Mouse (Mus musculus) kidney, embryonic 16.5 days (tissue): ENCODE measurements around the gene Tmem135. TPM values are rescaled to one million over a fixed set of nuclear protein-coding genes. Genes with fewer than 3 reads are reported as not detected.

ENCODE experiments used
- ATAC-seq: fragments of 200-750 bp; cut with Nextera tagmentation; 2 replicates; pipeline ENCODE4 v1.8.0; 2017; ENCODE audit warnings: moderate TSS enrichment; ENCODE audit not compliant: low FRiP score, low TSS enrichment
- H3K27ac ChIP-seq: fragments of 300-500 bp; sonication (generic); 2 replicates; pipeline ENCODE4 v1.5.1; 2014; ENCODE audit warnings: low read length
- H3K27me3 ChIP-seq: fragments of 300-500 bp; sonication (generic); 2 replicates; pipeline ENCODE4 v1.6.1; 2014; ENCODE audit warnings: low read length, control low read depth, mixed read lengths; ENCODE audit not compliant: insufficient read depth
- H3K36me3 ChIP-seq: fragments of 300-500 bp; sonication (generic); 2 replicates; pipeline ENCODE4 v1.6.1; 2014; ENCODE audit warnings: low read length, control low read depth, mixed read lengths; ENCODE audit not compliant: insufficient read depth
- H3K4me1 ChIP-seq: fragments of 300-500 bp; sonication (generic); 2 replicates; pipeline ENCODE4 v1.6.1; 2014; ENCODE audit warnings: low read length, control low read depth, mixed read lengths; ENCODE audit not compliant: insufficient read depth
- H3K4me2 ChIP-seq: fragments of 300-500 bp; sonication (generic); replicated peaks from 2 replicates; pipeline ENCODE4 v1.6.1; 2014; ENCODE audit warnings: low read depth, low read length
- H3K4me3 ChIP-seq: fragments of 300-500 bp; sonication (generic); 2 replicates; pipeline ENCODE4 v1.5.1; 2014; ENCODE audit warnings: mild to moderate bottlenecking, low read length
- H3K9ac ChIP-seq: fragments of 300-500 bp; sonication (generic); replicated peaks from 2 replicates; pipeline ENCODE4 v1.6.1; 2014; ENCODE audit warnings: low read length
- H3K9me3 ChIP-seq: fragments of 300-500 bp; sonication (generic); 2 replicates; pipeline ENCODE4 v1.6.1; 2016; ENCODE audit warnings: low read length, control low read depth
- WGBS: fragments of 180-500 bp; shearing (Covaris S2); extraction: QIAGEN DNeasy Blood & Tissue Kit; methylation state at CpG from one replicate; pipeline ENCODE4 v1.1.7; 2014; 5-methylcytosine and 5-hydroxymethylcytosine counted together
- polyA plus RNA-seq: library from polyadenylated mRNA; unstranded; fragments of >200 nt; fragmentation: Nextera tagmentation; extraction: Ambion mirVana; gene quantifications from 2 replicates; pipeline ENCODE4 v1.2.1, GENCODE M21; 2015

Tmem135 gene
- polyA plus RNA-seq, 1 experiment from 2014 or later: 37.6 TPM

DNA sequence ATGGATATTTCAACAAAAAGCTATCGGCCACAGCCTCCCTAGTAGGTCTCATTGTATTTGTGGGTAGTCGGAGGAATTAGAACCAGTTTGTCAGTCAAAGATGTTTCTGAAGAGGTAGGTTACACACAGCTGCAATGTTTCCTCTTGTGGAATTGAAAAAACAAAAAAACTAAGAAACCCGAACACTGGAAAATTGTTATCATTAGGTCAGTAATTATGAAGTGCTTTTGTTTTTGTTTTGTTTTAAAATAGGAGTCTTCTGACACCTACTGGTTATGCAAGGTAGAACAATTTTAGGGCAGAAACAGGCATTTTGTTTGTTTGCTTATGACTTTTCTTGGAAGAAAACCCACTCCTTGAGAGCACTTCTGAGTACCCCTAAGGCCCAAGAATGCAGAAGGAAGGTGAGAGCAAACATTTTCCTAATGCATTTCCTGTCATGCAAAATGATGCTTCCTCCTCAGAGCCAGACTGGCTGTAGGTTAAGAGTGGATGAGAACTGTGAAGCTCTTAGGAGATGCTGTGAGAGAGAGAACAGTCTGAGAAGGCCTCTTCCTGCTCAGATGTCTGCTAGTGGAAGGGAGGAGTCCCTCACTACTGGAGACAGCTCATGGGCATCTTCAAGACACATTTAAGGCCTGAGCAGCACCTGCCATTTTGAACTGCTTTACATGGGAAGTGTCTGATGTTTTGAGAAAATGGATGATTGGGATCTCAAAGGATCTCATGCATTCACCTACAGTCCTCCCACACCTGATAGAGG is 15.1 kb upstream of the Tmem135 start:
- H3K27ac ChIP-seq: peak overlapping the region; percentile 12
- peaks cover 50% of the 10 kb centered on the region for H3K4me1 ChIP-seq
- ATAC-seq: no peak
- no peak overlapping the region; the same call in 1 of the 2 replicates for H3K4me3 ChIP-seq
- no peak overlapping the region for H3K9ac ChIP-seq
- no peaks in the 10 kb centered on the region for H3K36me3 ChIP-seq
- WGBS: 44% methylated on average over 3 of the region's 3 CpGs
- H3K9me3 ChIP-seq: no peaks in the 10 kb centered on the region
- 0 out of 2 replicates have a peak overlapping the region, but pooled peaks have one; percentile 28 for H3K4me2 ChIP-seq
- no peaks in the 10 kb centered on the region for H3K27me3 ChIP-seq

DNA sequence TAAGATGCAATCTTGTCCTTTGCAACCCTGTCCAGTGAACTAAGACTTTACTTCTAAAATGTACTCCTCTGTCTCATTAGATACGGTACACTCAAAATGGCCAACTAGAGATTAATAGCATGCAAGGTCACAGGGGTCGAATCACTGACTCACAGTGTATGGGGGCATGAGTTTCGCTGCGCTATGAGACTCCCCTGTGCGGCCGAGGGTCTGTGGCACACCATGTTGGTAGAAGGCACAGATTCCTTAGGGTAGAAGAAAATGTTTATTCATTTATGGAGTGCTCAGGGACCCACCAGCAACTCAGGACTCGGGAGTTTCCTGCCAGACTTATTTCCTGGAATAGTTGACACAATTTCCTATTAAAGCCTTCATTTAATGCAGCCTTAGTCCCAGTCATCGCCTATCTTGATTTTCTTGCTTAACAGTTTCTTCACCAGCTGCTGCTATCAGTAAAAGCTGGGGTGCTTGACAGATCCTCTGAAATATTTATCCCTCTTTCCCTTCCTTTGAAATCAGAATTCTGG is 14.2 kb upstream of the Tmem135 start:
- no peaks in the 10 kb centered on the region for H3K27me3 ChIP-seq
- 20% methylated on average over 8 of the region's 8 CpGs for WGBS
- no peak overlapping the region for H3K4me2 ChIP-seq
- peak overlapping the region; percentile 68 for H3K27ac ChIP-seq
- no peaks in the 10 kb centered on the region for H3K9me3 ChIP-seq
- ATAC-seq: peak; percentile 37
- peak overlapping the region; percentile 35; the same call in 1 of the 2 replicates for H3K9ac ChIP-seq
- H3K4me1 ChIP-seq: peaks cover 48% of the 10 kb centered on the region
- no peak overlapping the region for H3K4me3 ChIP-seq
- H3K36me3 ChIP-seq: 0 out of 2 replicates have a peak, but pooled peaks cover 3% of the 10 kb centered on the region

DNA sequence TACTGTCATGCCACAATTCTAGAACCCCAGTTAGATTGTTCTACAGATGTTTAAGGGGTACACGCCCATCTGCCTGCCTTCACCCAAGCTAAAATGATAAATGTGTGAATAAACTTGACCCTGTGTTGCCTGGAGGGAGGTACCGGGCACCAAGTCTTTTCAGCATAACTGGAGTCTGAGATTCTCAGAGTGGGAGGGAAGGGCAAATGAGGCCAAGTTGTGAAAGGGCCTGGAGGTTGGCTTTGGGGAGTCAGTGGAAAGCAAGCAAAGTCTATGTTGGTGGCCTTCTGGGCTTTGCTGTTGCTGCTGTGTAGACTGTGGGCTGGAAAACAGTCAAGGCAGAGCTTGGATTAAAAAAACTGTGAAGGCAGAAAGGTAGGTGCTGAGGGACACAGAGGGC is 13.7 kb upstream of the Tmem135 start:
- Histone ChIP-seq H3K9ac (peak overlapping the region; percentile 35; the same call in 1 of the 2 replicates), H3K9me3 (no peaks in the 10 kb centered on the region), H3K4me2 (no peak overlapping the region), H3K36me3 (peaks cover 7% of the 10 kb centered on the region; the same call in 1 of the 2 replicates), H3K27ac (peak overlapping the region; percentile 68), H3K27me3 (no peaks in the 10 kb centered on the region), H3K4me1 (peaks cover 44% of the 10 kb centered on the region), H3K4me3 (no peak overlapping the region)
- 41% methylated on average over 2 of the region's 2 CpGs for WGBS
- ATAC-seq: peak; percentile 7; the same call in 1 of the 2 replicates

- H3K9ac ChIP-seq: no peak overlapping the region
- peak; percentile 47 for ATAC-seq
- peak overlapping the region; percentile 73 for H3K27ac ChIP-seq
- 65% methylated on average over 4 of the region's 4 CpGs for WGBS
- no peaks in the 10 kb centered on the region for H3K9me3 ChIP-seq
- H3K27me3 ChIP-seq: no peaks in the 10 kb centered on the region
- H3K36me3 ChIP-seq: peaks cover 12% of the 10 kb centered on the region
- H3K4me2 ChIP-seq: no peak overlapping the region
- peaks cover 56% of the 10 kb centered on the region for H3K4me1 ChIP-seq
- no peak overlapping the region for H3K4me3 ChIP-seq
Observed at GRCm38 (mm10) chr7:89416027-89416426, 12.0 kb upstream of the Tmem135 start.

DNA sequence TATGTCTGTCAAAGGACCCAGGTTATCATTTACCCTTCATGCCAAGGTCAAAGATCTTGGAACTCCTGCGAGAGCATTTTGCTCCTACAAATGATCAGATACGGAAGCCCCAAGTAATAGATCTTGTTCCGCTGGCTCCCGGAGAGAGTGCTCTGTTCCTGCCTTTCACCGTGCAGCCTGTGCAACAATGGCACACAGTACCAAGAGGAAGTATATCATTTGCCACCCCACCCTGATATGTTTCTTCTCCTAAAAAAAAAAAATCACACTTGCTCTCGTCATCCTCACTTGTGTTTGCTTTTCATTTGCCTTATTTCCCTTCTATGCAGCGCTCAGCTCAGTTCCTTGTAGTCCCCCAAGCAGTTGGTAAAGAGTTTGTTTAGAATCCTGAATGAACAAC is 8.1 kb upstream of the Tmem135 start:
- ATAC-seq: no peak
- H3K9ac ChIP-seq: no peak overlapping the region
- peak overlapping the region; percentile 31; the same call in 1 of the 2 replicates for H3K27ac ChIP-seq
- H3K4me2 ChIP-seq: no peak overlapping the region
- H3K36me3 ChIP-seq: peaks cover 25% of the 10 kb centered on the region
- no peaks in the 10 kb centered on the region for H3K27me3 ChIP-seq
- H3K4me1 ChIP-seq: peaks cover 77% of the 10 kb centered on the region
- WGBS: 69% methylated on average over 7 of the region's 7 CpGs
- no peak overlapping the region for H3K4me3 ChIP-seq
- H3K9me3 ChIP-seq: no peaks in the 10 kb centered on the region

GRCm38 (mm10) chr7:89411346-89411745 is 7.3 kb upstream of the Tmem135 start:
- no peaks in the 10 kb centered on the region for H3K27me3 ChIP-seq
- 53% methylated on average over 3 of the region's 3 CpGs for WGBS
- peaks cover 76% of the 10 kb centered on the region for H3K4me1 ChIP-seq
- 0 out of 2 replicates have a peak, but pooled peaks have one; percentile 17 for ATAC-seq
- H3K4me3 ChIP-seq: no peak overlapping the region
- H3K4me2 ChIP-seq: no peak overlapping the region
- H3K9me3 ChIP-seq: no peaks in the 10 kb centered on the region
- H3K36me3 ChIP-seq: peaks cover 27% of the 10 kb centered on the region
- no peak overlapping the region for H3K9ac ChIP-seq
- H3K27ac ChIP-seq: peak overlapping the region; percentile 76

DNA sequence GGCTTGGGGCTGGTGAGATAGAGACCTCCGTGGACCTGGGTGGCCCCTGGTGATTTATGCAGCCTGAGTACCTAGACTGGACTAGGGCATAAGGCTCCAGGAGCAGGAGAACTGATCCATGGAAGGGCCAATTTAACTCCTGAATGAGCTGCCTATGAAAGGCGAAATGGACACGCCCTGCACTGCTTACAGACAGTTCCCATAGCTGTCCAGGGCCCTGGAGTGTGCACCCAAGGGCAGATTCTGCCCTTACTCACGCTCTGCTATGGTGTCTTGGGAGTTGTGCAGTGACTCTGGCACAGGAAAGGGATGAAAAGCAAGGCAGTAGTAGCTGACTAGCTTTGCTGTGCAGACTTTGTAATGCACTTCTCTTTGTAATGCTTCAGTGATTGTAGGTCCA is 6.3 kb upstream of the Tmem135 start:
- no peaks in the 10 kb centered on the region for H3K27me3 ChIP-seq
- H3K27ac ChIP-seq: peak overlapping the region; percentile 76
- no peaks in the 10 kb centered on the region for H3K9me3 ChIP-seq
- ATAC-seq: peak; percentile 89
- peaks cover 75% of the 10 kb centered on the region for H3K4me1 ChIP-seq
- H3K9ac ChIP-seq: no peak overlapping the region
- H3K4me3 ChIP-seq: 0 out of 2 replicates have a peak overlapping the region, but pooled peaks have one; percentile 2
- peaks cover 27% of the 10 kb centered on the region for H3K36me3 ChIP-seq
- H3K4me2 ChIP-seq: peak overlapping the region; percentile 76
- 23% methylated on average over 4 of the region's 4 CpGs for WGBS

DNA sequence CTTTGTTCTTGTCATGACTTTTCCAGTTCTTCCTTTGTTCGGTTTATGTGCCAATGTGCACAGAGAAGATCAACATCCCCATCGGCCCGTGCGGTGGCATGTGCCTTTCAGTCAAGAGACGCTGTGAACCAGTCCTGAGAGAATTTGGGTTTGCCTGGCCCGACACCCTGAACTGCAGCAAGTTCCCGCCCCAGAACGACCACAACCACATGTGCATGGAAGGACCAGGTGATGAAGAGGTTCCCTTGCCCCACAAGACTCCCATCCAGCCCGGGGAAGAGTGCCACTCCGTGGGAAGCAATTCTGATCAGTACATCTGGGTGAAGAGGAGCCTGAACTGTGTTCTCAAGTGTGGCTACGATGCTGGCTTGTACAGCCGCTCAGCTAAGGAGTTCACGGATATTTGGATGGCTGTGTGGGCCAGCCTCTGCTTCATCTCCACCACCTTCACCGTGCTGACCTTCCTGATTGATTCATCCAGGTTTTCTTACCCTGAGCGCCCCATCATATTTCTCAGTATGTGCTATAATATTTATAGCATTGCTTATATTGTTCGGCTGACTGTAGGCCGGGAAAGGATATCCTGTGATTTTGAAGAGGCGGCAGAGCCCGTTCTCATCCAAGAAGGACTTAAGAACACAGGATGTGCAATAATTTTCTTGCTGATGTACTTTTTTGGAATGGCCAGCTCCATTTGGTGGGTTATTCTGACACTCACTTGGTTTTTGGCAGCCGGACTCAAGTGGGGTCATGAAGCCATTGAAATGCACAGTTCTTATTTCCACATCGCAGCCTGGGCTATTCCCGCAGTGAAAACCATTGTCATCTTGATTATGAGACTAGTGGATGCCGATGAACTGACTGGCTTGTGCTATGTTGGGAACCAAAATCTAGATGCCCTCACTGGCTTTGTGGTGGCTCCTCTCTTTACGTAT is 3.3 kb upstream of the Tmem135 start:
- H3K27ac ChIP-seq: peak overlapping the region; percentile 79
- peak overlapping the region; percentile 76 for H3K4me2 ChIP-seq
- peaks cover 65% of the 10 kb centered on the region for H3K4me1 ChIP-seq
- peaks cover 16% of the 10 kb centered on the region for H3K36me3 ChIP-seq
- no peaks in the 10 kb centered on the region for H3K27me3 ChIP-seq
- H3K9ac ChIP-seq: peak overlapping the region; percentile 64
- no peak for ATAC-seq
- WGBS: 54% methylated on average over 24 of the region's 24 CpGs
- H3K4me3 ChIP-seq: peak overlapping the region; percentile 44
- no peaks in the 10 kb centered on the region for H3K9me3 ChIP-seq

GRCm38 (mm10) chr7:89406011-89406410 is 2.0 kb upstream of the Tmem135 start:
- peak overlapping the region; percentile 72 for H3K9ac ChIP-seq
- peak overlapping the region; percentile 99 for H3K4me3 ChIP-seq
- H3K4me2 ChIP-seq: peak overlapping the region; percentile 76
- ATAC-seq: no peak
- H3K36me3 ChIP-seq: peaks cover 15% of the 10 kb centered on the region
- peak overlapping the region; percentile 77 for H3K27ac ChIP-seq
- WGBS: 0% methylated on average over 1 of the region's 1 CpGs
- H3K27me3 ChIP-seq: no peaks in the 10 kb centered on the region
- H3K4me1 ChIP-seq: peaks cover 62% of the 10 kb centered on the region
- H3K9me3 ChIP-seq: no peaks in the 10 kb centered on the region
